ENCODE assay signal across 8 mouse cellular contexts in genomic region chr8:120229574-120229916, GRCm38 (mm10). TPM values are rescaled to one million over a fixed set of nuclear protein-coding genes. Genes with fewer than 3 reads are reported as not detected.
DNase-seq lines count a peak whose midpoint lies in the region; ATAC-seq and TF ChIP-seq lines count a peak whose summit lies in the region.

No protein-coding gene starts in this region.

- H3K9ac ChIP-seq in hindbrain, embryonic 13.5 days: peak overlapping the region; percentile 77
- H3K9ac ChIP-seq in liver, embryonic 15.5 days: no peak overlapping the region
- peak overlapping the region; percentile 46; the same call in 1 of the 2 replicates for H3K9ac ChIP-seq in stomach, embryonic 15.5 days

- 1% methylated on average over 22 of the region's 22 CpGs for WGBS in hindbrain, embryonic 13.5 days
- under 1% methylated on average over 22 of the region's 22 CpGs for WGBS in liver, embryonic 15.5 days (ENCODE audit: insufficient replicate concordance)
- WGBS in stomach, embryonic 15.5 days: 2% methylated on average over 22 of the region's 22 CpGs
- under 1% methylated on average over 22 of the region's 22 CpGs for WGBS in thymus, adult 2 months

- DNase-seq in ovary, postnatal 36 days (ENCODE audit: low spot score): peak; percentile 46
- no peak for DNase-seq in ovary, postnatal 14 days (ENCODE audit: low spot score)
- DNase-seq in embryo, embryonic 11 days: peak; percentile 71
- no peak for DNase-seq in thymus, adult 2 months
- DNase-seq in right cerebral cortex, adult 2 months (ENCODE audit: low spot score in 2 of 2): no peak

- no peak for ATAC-seq in hindbrain, embryonic 13.5 days (ENCODE audit: low FRiP score)
- ATAC-seq in liver, embryonic 15.5 days (ENCODE audit: insufficient read depth): no peak
- ATAC-seq in stomach, embryonic 15.5 days (ENCODE audit: insufficient read depth, low FRiP score, low read depth): no peak

- peak overlapping the region; percentile 90 for H3K4me2 ChIP-seq in hindbrain, embryonic 13.5 days
- H3K4me2 ChIP-seq in liver, embryonic 15.5 days: peak overlapping the region; percentile 71
- peak overlapping the region; percentile 95 for H3K4me2 ChIP-seq in stomach, embryonic 15.5 days

- H3K4me1 ChIP-seq in hindbrain, embryonic 13.5 days (replicated peaks): peaks cover 87% of the 10 kb centered on the region
- H3K4me1 ChIP-seq in liver, embryonic 15.5 days (replicated peaks): peaks cover 18% of the 10 kb centered on the region
- peaks cover 79% of the 10 kb centered on the region for H3K4me1 ChIP-seq in stomach, embryonic 15.5 days
- peaks cover 14% of the 10 kb centered on the region for H3K4me1 ChIP-seq in thymus, adult 2 months (replicated peaks; ENCODE audit: control insufficient read depth, insufficient read depth, low read length)

- H3K27me3 ChIP-seq in hindbrain, embryonic 13.5 days: peaks cover 35% of the 10 kb centered on the region
- H3K27me3 ChIP-seq in liver, embryonic 15.5 days: peaks cover 80% of the 10 kb centered on the region
- 0 out of 2 replicates have a peak, but pooled peaks cover 9% of the 10 kb centered on the region for H3K27me3 ChIP-seq in stomach, embryonic 15.5 days (replicated peaks)
- H3K27me3 ChIP-seq in thymus, adult 2 months (ENCODE audit: control insufficient read depth, insufficient read depth, low read length): peaks cover 20% of the 10 kb centered on the region

- no peak for TF ChIP-seq CTCF in thymus, adult 2 months (IDR thresholded peaks at IDR 0.05; ENCODE audit: borderline replicate concordance, control insufficient read depth, extremely low read depth, insufficient read depth, low read length, poor library complexity)

- H3K27ac ChIP-seq in hindbrain, embryonic 13.5 days: no peak overlapping the region
- no peak overlapping the region for H3K27ac ChIP-seq in liver, embryonic 15.5 days (replicated peaks)
- H3K27ac ChIP-seq in stomach, embryonic 15.5 days: no peak overlapping the region
- H3K27ac ChIP-seq in thymus, adult 2 months (ENCODE audit: control insufficient read depth, insufficient read depth, low read length): no peak overlapping the region

- TF ChIP-seq POLR2A in thymus, adult 2 months (IDR thresholded peaks at IDR 0.05; ENCODE audit: control insufficient read depth, extremely low read depth, insufficient read depth, low read length, poor library complexity): no peak

- peak overlapping the region; percentile 62 for H3K4me3 ChIP-seq in hindbrain, embryonic 13.5 days
- peak overlapping the region; percentile 51 for H3K4me3 ChIP-seq in liver, embryonic 15.5 days (replicated peaks)
- H3K4me3 ChIP-seq in stomach, embryonic 15.5 days (replicated peaks): peak overlapping the region; percentile 62
- H3K4me3 ChIP-seq in thymus, adult 2 months (ENCODE audit: control insufficient read depth, insufficient read depth, low read length): no peak overlapping the region

- no peaks in the 10 kb centered on the region for H3K36me3 ChIP-seq in hindbrain, embryonic 13.5 days
- H3K36me3 ChIP-seq in liver, embryonic 15.5 days (replicated peaks): no peaks in the 10 kb centered on the region
- H3K36me3 ChIP-seq in stomach, embryonic 15.5 days: no peaks in the 10 kb centered on the region
- H3K36me3 ChIP-seq in thymus, adult 2 months (ENCODE audit: control insufficient read depth, insufficient read depth, low read length): no peaks in the 10 kb centered on the region

- H3K9me3 ChIP-seq in hindbrain, embryonic 13.5 days: no peaks in the 10 kb centered on the region
- H3K9me3 ChIP-seq in liver, embryonic 15.5 days (replicated peaks): no peaks in the 10 kb centered on the region
- no peaks in the 10 kb centered on the region for H3K9me3 ChIP-seq in stomach, embryonic 15.5 days

RNA-seq across cellular contexts. Expression of gene Gse1, which starts 1.3 kb away (rescaled TPM):
- 21.3 and 22.1 TPM in 2 replicates for polyA plus RNA-seq in hindbrain, embryonic 13.5 days (2015; fragmentation: Nextera tagmentation; extraction: Ambion mirVana)
- 8.7 and 10.6 TPM in 2 replicates for polyA plus RNA-seq in liver, embryonic 15.5 days (2015; fragmentation: Nextera tagmentation; extraction: Ambion mirVana)
- 9.6 and 10.8 TPM in 2 replicates for polyA plus RNA-seq in stomach, embryonic 15.5 days (2015; fragmentation: Nextera tagmentation; extraction: Ambion mirVana)
- polyA plus RNA-seq in thymus, adult 2 months (2012; rRNA removed): 202 and 226 TPM in 2 replicates

RNA-seq across cellular contexts. Expression of gene Fam92b, which starts 52.3 kb away (rescaled TPM):
- polyA plus RNA-seq in hindbrain, embryonic 13.5 days (2015; fragmentation: Nextera tagmentation; extraction: Ambion mirVana): 2.2 and 2.6 TPM in 2 replicates
- not detected in 2 replicates for polyA plus RNA-seq in liver, embryonic 15.5 days (2015; fragmentation: Nextera tagmentation; extraction: Ambion mirVana)
- polyA plus RNA-seq in stomach, embryonic 15.5 days (2015; fragmentation: Nextera tagmentation; extraction: Ambion mirVana): 0.80 and 0.94 TPM in 2 replicates
- 0.39 TPM in 1 of 2 replicates, not detected in the other for polyA plus RNA-seq in thymus, adult 2 months (2012; rRNA removed)

Comparison
In these comparisons a context has a peak if more than half of its experiments do, and no peak if none do; other contexts are left out.
1. DNase-seq: peak in ovary, postnatal 36 days (single experiment) and embryo, embryonic 11 days (single experiment); none in ovary, postnatal 14 days (single experiment), thymus, adult 2 months (single experiment) and right cerebral cortex, adult 2 months (0 of 2).
2. Peak in every context shown above with its lines, with median percentiles within 50 percentile points of each other: H3K4me2 ChIP-seq.